Mouse (Mus musculus): ENCODE data around the gene Iars. TPM values are rescaled to one million over a fixed set of nuclear protein-coding genes. Genes with fewer than 3 reads are reported as not detected.
"Not testable (repeated sequence)": the region's sequence is repeated elsewhere in the genome, so short reads cannot be mapped to it uniquely, and the experiment has no call there.

Gene Iars
- polyA plus RNA-seq, 1 experiment = 23.0 TPM

- TF ChIP-seq POLR2A (IDR thresholded peaks at IDR 0.05; ENCODE audit: control insufficient read depth, extremely low read depth, insufficient read depth, low read length, poor library complexity) (no peak), CTCF (IDR thresholded peaks at IDR 0.05; ENCODE audit: borderline replicate concordance, control insufficient read depth, extremely low read depth, insufficient read depth, low read length, poor library complexity) (no peak)
- DNase-seq = no peak
- no peak overlapping the region for H3K27ac ChIP-seq (ENCODE audit: control insufficient read depth, insufficient read depth, low read length)
- H3K36me3 ChIP-seq (ENCODE audit: control insufficient read depth, insufficient read depth, low read length) = no peaks in the 10 kb centered on the region
- H3K4me3 ChIP-seq (ENCODE audit: control insufficient read depth, insufficient read depth, low read length) = no peak overlapping the region
- H3K4me1 ChIP-seq (replicated peaks; ENCODE audit: control insufficient read depth, insufficient read depth, low read length) = no peaks in the 10 kb centered on the region
- WGBS = 34% methylated on average over 1 of the region's 1 CpGs
- H3K27me3 ChIP-seq (ENCODE audit: control insufficient read depth, insufficient read depth, low read length) = no peaks in the 10 kb centered on the region
Measured at GRCm38 (mm10) chr13:49760675-49761074, 78.8 kb downstream of the Iars start.

DNA sequence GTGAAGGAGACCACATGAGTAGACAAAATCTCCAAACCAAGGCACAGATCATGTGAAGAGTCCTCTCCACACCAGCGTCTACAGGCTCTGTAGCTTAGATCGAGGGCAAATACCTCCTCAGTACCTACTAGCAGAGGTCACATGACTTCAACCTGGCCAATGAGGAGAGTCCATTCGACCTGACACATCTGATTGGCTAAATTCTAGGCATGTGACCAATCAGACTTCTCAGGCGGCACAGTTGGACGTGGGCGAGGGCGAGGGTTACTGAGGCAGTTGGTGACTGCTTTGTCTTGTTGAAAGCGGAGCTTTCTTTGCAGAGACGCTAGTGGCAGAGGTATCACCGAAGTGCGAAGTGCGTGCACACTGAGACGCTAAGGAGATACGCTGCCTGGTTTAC is 80.3 kb downstream of the Iars start:
- Histone ChIP-seq H3K36me3 (ENCODE audit: control insufficient read depth, insufficient read depth, low read length) (no peaks in the 10 kb centered on the region), H3K27me3 (ENCODE audit: control insufficient read depth, insufficient read depth, low read length) (no peaks in the 10 kb centered on the region), H3K4me3 (ENCODE audit: control insufficient read depth, insufficient read depth, low read length) (no peak overlapping the region), H3K4me1 (replicated peaks; ENCODE audit: control insufficient read depth, insufficient read depth, low read length) (no peaks in the 10 kb centered on the region), H3K27ac (ENCODE audit: control insufficient read depth, insufficient read depth, low read length) (no peak overlapping the region)
- WGBS = 95% methylated on average over 14 of the region's 14 CpGs
- no peak for DNase-seq
- TF ChIP-seq CTCF (IDR thresholded peaks at IDR 0.05; ENCODE audit: borderline replicate concordance, control insufficient read depth, extremely low read depth, insufficient read depth, low read length, poor library complexity) = no peak
- no peak for TF ChIP-seq POLR2A (IDR thresholded peaks at IDR 0.05; ENCODE audit: control insufficient read depth, extremely low read depth, insufficient read depth, low read length, poor library complexity)

DNA sequence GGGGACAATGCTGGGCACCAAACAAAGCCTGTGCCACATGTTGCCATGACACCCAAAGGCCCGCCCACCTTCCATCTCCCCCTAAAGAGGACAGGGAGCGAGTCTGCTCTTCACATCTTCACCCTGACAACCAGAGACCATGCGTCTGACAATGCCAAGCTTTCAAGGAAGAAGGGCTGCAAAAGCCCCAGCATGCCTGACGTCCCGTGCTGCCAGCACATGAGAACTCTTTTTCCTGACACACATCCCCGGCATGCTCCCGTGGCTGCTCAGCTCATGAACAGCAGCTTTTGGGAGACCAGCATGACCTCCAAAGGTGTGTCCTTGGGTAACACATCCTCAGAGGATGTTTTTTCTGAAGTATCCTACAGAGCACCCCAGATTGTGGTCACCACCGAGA is 83.4 kb downstream of the Iars start:
- no peaks in the 10 kb centered on the region for H3K27me3 ChIP-seq (ENCODE audit: control insufficient read depth, insufficient read depth, low read length)
- H3K4me1 ChIP-seq (replicated peaks; ENCODE audit: control insufficient read depth, insufficient read depth, low read length) = no peaks in the 10 kb centered on the region
- TF ChIP-seq POLR2A (IDR thresholded peaks at IDR 0.05; ENCODE audit: control insufficient read depth, extremely low read depth, insufficient read depth, low read length, poor library complexity) (no peak), CTCF (IDR thresholded peaks at IDR 0.05; ENCODE audit: borderline replicate concordance, control insufficient read depth, extremely low read depth, insufficient read depth, low read length, poor library complexity) (no peak)
- no peaks in the 10 kb centered on the region for H3K36me3 ChIP-seq (ENCODE audit: control insufficient read depth, insufficient read depth, low read length)
- H3K27ac ChIP-seq (ENCODE audit: control insufficient read depth, insufficient read depth, low read length) = no peak overlapping the region
- 97% methylated on average over 8 of the region's 8 CpGs for WGBS
- no peak for DNase-seq
- no peak overlapping the region for H3K4me3 ChIP-seq (ENCODE audit: control insufficient read depth, insufficient read depth, low read length)

GRCm38 (mm10) chr13:49766269-49766668 is 84.4 kb downstream of the Iars start:
- no peaks in the 10 kb centered on the region for H3K36me3 ChIP-seq (ENCODE audit: control insufficient read depth, insufficient read depth, low read length)
- 89% methylated on average over 9 of the region's 9 CpGs for WGBS
- no peak for DNase-seq
- H3K4me3 ChIP-seq (ENCODE audit: control insufficient read depth, insufficient read depth, low read length) = no peak overlapping the region
- H3K27me3 ChIP-seq (ENCODE audit: control insufficient read depth, insufficient read depth, low read length) = no peaks in the 10 kb centered on the region
- no peak overlapping the region for H3K27ac ChIP-seq (ENCODE audit: control insufficient read depth, insufficient read depth, low read length)
- TF ChIP-seq CTCF (IDR thresholded peaks at IDR 0.05; ENCODE audit: borderline replicate concordance, control insufficient read depth, extremely low read depth, insufficient read depth, low read length, poor library complexity) (no peak), POLR2A (IDR thresholded peaks at IDR 0.05; ENCODE audit: control insufficient read depth, extremely low read depth, insufficient read depth, low read length, poor library complexity) (no peak)
- no peaks in the 10 kb centered on the region for H3K4me1 ChIP-seq (replicated peaks; ENCODE audit: control insufficient read depth, insufficient read depth, low read length)

DNA sequence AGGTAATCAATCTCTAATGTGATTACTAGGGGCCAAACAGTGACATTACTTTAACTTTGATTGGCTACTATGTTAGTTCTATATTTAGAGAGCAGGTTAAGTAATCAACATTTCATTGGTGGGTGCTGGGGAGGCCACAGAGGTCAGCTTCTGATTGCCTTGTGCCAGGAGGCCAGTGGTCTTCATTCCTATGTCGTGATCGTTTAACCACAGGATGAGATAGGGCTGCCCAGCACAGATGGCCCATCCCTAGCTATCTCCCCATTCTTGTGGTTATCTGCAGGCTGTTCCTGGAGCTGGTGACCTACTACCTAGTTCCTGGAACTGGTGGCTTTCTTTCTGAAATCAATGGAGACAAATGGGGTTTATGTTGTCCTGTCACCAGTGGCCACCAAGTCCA is 86.1 kb downstream of the Iars start:
- Histone ChIP-seq H3K4me1 (replicated peaks; ENCODE audit: control insufficient read depth, insufficient read depth, low read length) (no peaks in the 10 kb centered on the region), H3K4me3 (ENCODE audit: control insufficient read depth, insufficient read depth, low read length) (no peak overlapping the region), H3K27me3 (ENCODE audit: control insufficient read depth, insufficient read depth, low read length) (no peaks in the 10 kb centered on the region), H3K27ac (ENCODE audit: control insufficient read depth, insufficient read depth, low read length) (no peak overlapping the region), H3K36me3 (ENCODE audit: control insufficient read depth, insufficient read depth, low read length) (no peaks in the 10 kb centered on the region)
- WGBS = 8% methylated on average over 2 of the region's 2 CpGs
- TF ChIP-seq POLR2A (IDR thresholded peaks at IDR 0.05; ENCODE audit: control insufficient read depth, extremely low read depth, insufficient read depth, low read length, poor library complexity) = no peak
- TF ChIP-seq CTCF (IDR thresholded peaks at IDR 0.05; ENCODE audit: borderline replicate concordance, control insufficient read depth, extremely low read depth, insufficient read depth, low read length, poor library complexity) = no peak
- DNase-seq = no peak

- Histone ChIP-seq H3K27ac (ENCODE audit: control insufficient read depth, insufficient read depth, low read length) (no peak overlapping the region), H3K36me3 (ENCODE audit: control insufficient read depth, insufficient read depth, low read length) (no peaks in the 10 kb centered on the region), H3K27me3 (ENCODE audit: control insufficient read depth, insufficient read depth, low read length) (no peaks in the 10 kb centered on the region), H3K4me1 (replicated peaks; ENCODE audit: control insufficient read depth, insufficient read depth, low read length) (no peaks in the 10 kb centered on the region), H3K4me3 (ENCODE audit: control insufficient read depth, insufficient read depth, low read length) (no peak overlapping the region)
- WGBS = 96% methylated on average over 16 of the region's 16 CpGs
- TF ChIP-seq CTCF (IDR thresholded peaks at IDR 0.05; ENCODE audit: borderline replicate concordance, control insufficient read depth, extremely low read depth, insufficient read depth, low read length, poor library complexity) (no peak), POLR2A (IDR thresholded peaks at IDR 0.05; ENCODE audit: control insufficient read depth, extremely low read depth, insufficient read depth, low read length, poor library complexity) (no peak)
- DNase-seq = no peak
Measured at GRCm38 (mm10) chr13:49769111-49769510, 87.2 kb downstream of the Iars start.

DNA sequence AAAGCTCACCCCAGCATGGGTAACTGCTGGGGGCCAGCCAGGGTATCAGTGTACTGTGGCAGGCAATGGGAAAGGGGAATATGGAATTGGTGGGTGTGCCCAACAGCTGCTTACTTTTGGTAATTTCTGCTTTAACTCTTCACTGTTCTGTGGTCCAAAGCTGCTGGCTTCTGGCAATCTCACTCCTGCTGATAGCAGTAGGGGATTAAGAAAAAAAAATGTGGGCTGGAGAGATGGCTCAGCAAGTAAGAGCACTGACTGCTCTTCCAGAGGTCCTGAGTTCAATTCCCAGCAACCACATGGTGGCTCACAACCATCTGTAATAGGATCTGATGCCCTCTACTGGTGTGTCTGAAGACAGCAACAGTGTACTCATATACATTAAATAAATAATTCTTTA is 89.6 kb downstream of the Iars start:
- not testable (repeated sequence) for H3K27ac ChIP-seq (ENCODE audit: control insufficient read depth, insufficient read depth, low read length); H3K4me1 ChIP-seq (replicated peaks; ENCODE audit: control insufficient read depth, insufficient read depth, low read length); DNase-seq; H3K27me3 ChIP-seq (ENCODE audit: control insufficient read depth, insufficient read depth, low read length); H3K36me3 ChIP-seq (ENCODE audit: control insufficient read depth, insufficient read depth, low read length); H3K4me3 ChIP-seq (ENCODE audit: control insufficient read depth, insufficient read depth, low read length)

Other genes with a start within 250 kb of the Iars start
- gene Tes3-ps, start 188.8 kb upstream of the Iars start, polyA plus RNA-seq (2012; rRNA removed) = not detected in 2 replicates
- 0.66 and 0.84 TPM in 2 replicates for gene Ecm2, start 177.3 kb upstream of the Iars start, polyA plus RNA-seq (2012; rRNA removed)
- gene Aspn, start 137.7 kb upstream of the Iars start, polyA plus RNA-seq (2012; rRNA removed) = 0.13 and 0.24 TPM in 2 replicates
- gene Omd, start 99.6 kb upstream of the Iars start, polyA plus RNA-seq (2012; rRNA removed) = not detected in 2 replicates
- gene Ogn, start 74.1 kb upstream of the Iars start, polyA plus RNA-seq (2012; rRNA removed) = 0.92 and 2.0 TPM in 2 replicates
- 2.5 TPM in 2 replicates for gene Cenpp, start 29.3 kb upstream of the Iars start, polyA plus RNA-seq (2012; rRNA removed)
- 2.4 and 3.0 TPM in 2 replicates for gene Nol8, start 29.0 kb upstream of the Iars start, polyA plus RNA-seq (2012; rRNA removed)
- not detected in 2 replicates for gene Gm30302, start 116.9 kb downstream of the Iars start, polyA plus RNA-seq (2012; rRNA removed)

All from thymus, adult 2 months (tissue).